Mouse (Mus musculus): ENCODE measurements around the gene Ank3.

DNA sequence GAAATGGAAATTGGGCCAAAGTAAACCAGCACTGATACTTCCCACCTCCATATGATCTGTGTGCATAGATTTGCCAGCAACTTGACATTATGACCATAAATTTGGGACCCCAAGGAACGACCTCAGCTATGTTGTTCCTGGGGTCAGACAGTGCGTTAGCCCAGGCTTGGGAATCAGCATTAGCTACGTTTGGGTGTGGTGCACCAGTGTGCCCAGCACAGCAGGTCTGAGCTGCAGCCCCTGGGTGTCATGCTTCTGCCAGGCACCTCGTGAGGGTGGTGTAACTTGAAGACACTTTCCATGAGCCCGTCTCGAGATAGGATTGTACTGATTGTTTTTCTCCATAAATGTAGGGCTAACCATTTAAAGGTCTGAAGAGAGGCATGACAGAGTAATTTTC, 566.5 kb downstream of the Ank3 start:
- no peak for TF ChIP-seq CTCF (IDR thresholded peaks at IDR 0.05)
- no peak for TF ChIP-seq EP300 (IDR thresholded peaks at IDR 0.05)

All from lung, postnatal 0 days (tissue).